Mouse (Mus musculus): ENCODE data around the gene Irs3.

GRCm38 (mm10) chr5:137642886-137643285 lies 2.6 kb downstream of the Irs3 start:
- TF ChIP-seq CTCF (IDR thresholded peaks at IDR 0.05; ENCODE audit: low read depth) (no peak), EP300 (IDR thresholded peaks at IDR 0.05; ENCODE audit: low read depth) (no peak)
